Mouse (Mus musculus): ENCODE data around the gene Sbds. TPM values are rescaled to one million over a fixed set of nuclear protein-coding genes. Genes with fewer than 3 reads are reported as not detected.

Sbds gene
- total RNA-seq, 2 experiments from 2014 or later: 44.3 to 46.8 TPM

GRCm38 (mm10) chr5:130204560-130204959 lies 50.8 kb downstream of the Sbds start:
- intact Hi-C loops (cut with DNase I): no loop called here
- DNase-seq: no peak

GRCm38 (mm10) chr5:130203948-130204347 lies 51.4 kb downstream of the Sbds start:
- DNase-seq: no peak
- intact Hi-C loops (cut with DNase I): no loop called here

- DNase-seq: no peak
- intact Hi-C loops (cut with DNase I): no loop called here
Measured at GRCm38 (mm10) chr5:130200233-130201029, 54.9 kb downstream of the Sbds start.

- DNase-seq: no peak
- intact Hi-C loops (cut with DNase I): no loop called here
Measured at GRCm38 (mm10) chr5:130197981-130198380, 57.3 kb downstream of the Sbds start.

- intact Hi-C loops (cut with DNase I): no loop called here
- no peak for DNase-seq
Measured at GRCm38 (mm10) chr5:130197454-130197853, 57.9 kb downstream of the Sbds start.

- DNase-seq: no peak
- intact Hi-C loops (cut with DNase I): no loop called here
Measured at GRCm38 (mm10) chr5:130196307-130196706, 59.0 kb downstream of the Sbds start.

Other genes starting within 250 kb of the Sbds start
- gene Asl, start 226.3 kb downstream of the Sbds start, total RNA-seq (2021): 10 to 100 TPM in 1 of 2 experiments, 1 to 10 TPM in 1; 9.6 to 10.0 TPM
- 10 to 100 TPM; 14.9 to 15.1 TPM for gene Crcp, start 226.2 kb downstream of the Sbds start, total RNA-seq (2021)
- 10 to 100 TPM; 22.5 to 24.8 TPM for gene Tpst1, start 182.2 kb downstream of the Sbds start, total RNA-seq (2021)
- 1 to 10 TPM; 2.5 to 3.9 TPM for gene Kctd7, start 110.7 kb downstream of the Sbds start, total RNA-seq (2021)
- gene Rabgef1, start 83.7 kb downstream of the Sbds start, total RNA-seq (2021): 10 to 100 TPM; 20.3 to 20.7 TPM
- 10 to 100 TPM; 41.3 to 41.7 TPM for gene Tmem248, start 38.4 kb downstream of the Sbds start, total RNA-seq (2021)
- 1 to 10 TPM; 9.4 to 9.5 TPM for gene Tyw1, start 89 bp upstream of the Sbds start, total RNA-seq (2021)
- gene Caln1, start 113.9 kb upstream of the Sbds start, total RNA-seq (2021): under 1 TPM in 1 of 2 experiments, not detected in 1; 0.05 TPM
- gene A330070K13Rik, start 129.1 kb upstream of the Sbds start, total RNA-seq (2021): not detected